Mouse (Mus musculus) C2C12 (cell line): ENCODE data around the gene Arid5b.

ENCODE experiments used
- CTCF ChIP-seq: IDR thresholded peaks from one replicate; pipeline ENCODE4 v1.5.1; 2011; ENCODE audit not compliant: control insufficient read depth, insufficient read depth, insufficient read length
- MAX ChIP-seq: IDR thresholded peaks from one replicate; pipeline ENCODE4 v1.6.1; 2011; ENCODE audit warnings: mild to moderate bottlenecking, control low read depth
- USF1 ChIP-seq: IDR thresholded peaks from one replicate; pipeline ENCODE4 v1.6.1; 2011; ENCODE audit warnings: low read depth, mild to moderate bottlenecking, control low read depth, moderate library complexity

DNA sequence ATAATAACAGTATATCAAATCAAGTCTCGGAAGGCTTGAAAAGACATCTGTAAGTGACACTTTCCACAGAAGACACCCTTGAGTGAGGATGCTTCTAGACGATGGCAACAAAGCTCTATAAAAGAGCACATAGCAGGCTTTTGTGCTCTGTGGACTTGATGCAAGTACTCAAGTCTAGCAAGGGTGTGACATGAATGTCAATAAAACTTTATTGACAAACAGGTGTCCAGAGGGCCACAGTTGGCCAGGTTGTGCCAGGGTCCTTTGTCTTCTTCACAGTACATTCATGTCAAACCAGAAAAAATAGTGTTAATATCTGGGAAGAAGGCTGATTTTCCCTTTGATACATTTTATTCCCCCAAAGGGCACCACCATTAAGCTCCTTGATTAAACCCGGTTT lies 149.5 kb downstream of the Arid5b start:
- TF ChIP-seq CTCF (no peak), MAX (no peak), USF1 (no peak)
